Mouse (Mus musculus) ES-E14 (cell line): ENCODE measurements around the gene Ssbp2.
A peak's percentile ranks its signal among the peaks of the same experiment; 100 is the strongest.

ENCODE experiments used
- CHD2 ChIP-seq: IDR thresholded peaks from 2 replicates; pipeline ENCODE4 v1.6.1; 2014; ENCODE audit warnings: mild to moderate bottlenecking, low read depth, low read length, inconsistent platforms
- ZC3H11A ChIP-seq: IDR thresholded peaks from 2 replicates; pipeline ENCODE4 v1.6.1; 2012; ENCODE audit warnings: low read depth, mild to moderate bottlenecking, inconsistent platforms, low read length, borderline replicate concordance

DNA sequence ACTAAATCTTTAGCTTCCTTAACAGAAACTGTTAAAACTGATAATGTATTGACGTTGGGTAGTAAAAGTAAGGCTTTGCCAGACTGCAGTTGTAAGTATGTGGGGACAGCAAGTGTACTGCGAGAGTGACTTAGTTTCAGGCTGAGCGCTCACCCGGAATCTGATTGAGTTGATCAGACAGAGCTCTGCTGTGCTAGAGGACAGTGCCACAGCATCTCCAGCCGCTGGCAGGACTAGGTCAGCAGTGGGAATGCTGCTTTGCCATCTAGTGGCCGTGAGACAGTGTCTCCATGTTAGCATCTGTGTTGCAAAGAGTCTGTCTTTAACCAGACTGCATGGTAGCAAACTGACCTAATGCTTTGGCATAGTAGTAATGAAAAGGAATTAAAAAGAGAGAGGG lies 188.2 kb downstream of the Ssbp2 start:
- TF ChIP-seq CHD2 (no peak), ZC3H11A (0 out of 2 replicates have a peak, but pooled peaks have one; percentile 6)
